Mouse (Mus musculus): ENCODE results near the gene Nxph4. TPM values are rescaled to one million over a fixed set of nuclear protein-coding genes. Genes with fewer than 3 reads are reported as not detected.

Gene Nxph4
- total and polyA plus RNA-seq, 3 experiments = 0.13 to 0.14 TPM; not detected in 1

DNA sequence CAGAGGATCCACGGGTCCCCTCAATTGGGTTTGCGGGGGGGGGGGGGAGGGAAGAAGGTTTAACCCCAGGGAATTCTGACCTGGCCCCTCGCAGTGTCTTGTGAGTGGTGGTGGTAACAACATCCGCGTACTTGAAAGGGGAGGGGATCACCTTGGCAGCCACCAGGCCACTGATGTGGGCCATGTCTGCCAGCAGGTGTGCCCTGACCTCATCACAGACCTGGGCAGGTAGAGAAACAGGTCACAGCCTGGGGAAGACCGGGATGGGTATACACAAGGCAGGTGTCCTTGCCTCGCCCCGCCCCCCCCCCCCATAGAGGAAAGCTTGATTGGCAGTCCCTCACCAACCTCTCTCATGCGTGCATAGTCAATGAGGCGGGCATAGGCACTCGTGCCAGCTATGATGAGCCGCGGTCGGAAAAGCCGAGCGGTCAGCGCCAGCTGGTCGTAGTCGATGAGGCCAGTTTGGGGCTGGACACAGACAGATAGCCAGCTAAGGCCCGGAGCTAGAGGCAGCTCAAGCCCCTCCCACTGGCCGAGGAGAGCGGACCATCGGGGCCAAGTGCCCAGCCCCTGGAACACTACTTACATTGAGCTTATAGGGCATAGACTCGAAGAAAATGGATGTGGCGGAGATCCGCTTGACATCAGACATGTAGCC, 15.2 kb downstream of the Nxph4 start:
- Histone ChIP-seq H3K9me3 (replicated peaks; ENCODE audit: low read length) (no peaks in the 10 kb centered on the region), H3K4me3 (replicated peaks in 1 of 3; ENCODE audit: low read depth in 2 of 3, low read length in 2 of 3, poor library complexity in 1 of 3) (no peak overlapping the region), H3K27me3 (replicated peaks) (peaks cover 5% of the 10 kb centered on the region), H3K79me2 (replicated peaks; ENCODE audit: control insufficient read depth, extremely low read depth, insufficient read depth, poor library complexity, severe bottlenecking) (peaks cover 28% of the 10 kb centered on the region), H3K9ac (ENCODE audit: insufficient read depth, low read depth) (no peak overlapping the region), H3K4me1 (ENCODE audit: control insufficient read depth in 1 of 2, insufficient read depth in 2 of 2) (peaks cover 18 to 58% of the 10 kb centered on the region in 2 experiments), H3K4me2 (ENCODE audit: insufficient read depth, low read depth, poor library complexity, severe bottlenecking) (no peak overlapping the region), H3K36me3 (replicated peaks in 1 of 2; ENCODE audit: control insufficient read depth in 1 of 2, insufficient read depth in 1 of 2, low read length in 1 of 2) (peaks cover 37 to 57% of the 10 kb centered on the region in 2 experiments), H3K27ac (ENCODE audit: insufficient read depth, low read depth) (no peak overlapping the region)
- no peak for DNase-seq (ENCODE audit: extremely low read depth)
- dilution Hi-C loops (cut with MboI; ENCODE audit: extremely low pct_ligation_motif_present, extremely low pct_unique_long_range_greater_than_20kb, low sequenced_read_pairs) (no loop called here), in situ Hi-C loops (cut with MboI; ENCODE audit: low pct_ligation_motif_present, low pct_unique_long_range_greater_than_20kb, low sequenced_read_pairs) (no loop called here)
- TF ChIP-seq TCF12 (IDR thresholded peaks at IDR 0.05; ENCODE audit: low read depth, low read length) (no peak), SIN3A (IDR thresholded peaks at IDR 0.05; ENCODE audit: low read length) (no peak), ETS1 (conservative IDR thresholded peaks at IDR 0.05; ENCODE audit: low read depth, low read length) (no peak), CHD1 (IDR thresholded peaks at IDR 0.05; ENCODE audit: low read depth, low read length) (no peak), CTCF (conservative IDR thresholded peaks at IDR 0.05 in 1 of 2, IDR thresholded peaks at IDR 0.05 in 1 of 2; ENCODE audit: low read depth in 2 of 2, low read length in 2 of 2) (no peak), ZNF384 (IDR thresholded peaks at IDR 0.05; ENCODE audit: low read depth, low read length) (no peak), IRF4 (IDR thresholded peaks at IDR 0.05; ENCODE audit: low read depth, low read length) (no peak), ZKSCAN1 (IDR thresholded peaks at IDR 0.05; ENCODE audit: borderline replicate concordance, low read depth, low read length) (no peak), MXI1 (IDR thresholded peaks at IDR 0.05; ENCODE audit: low read depth, low read length) (no peak), ZC3H11A (IDR thresholded peaks at IDR 0.05; ENCODE audit: low read depth, low read length) (no peak), NELFE (IDR thresholded peaks at IDR 0.05; ENCODE audit: low read depth, low read length) (no peak), POLR2A (IDR thresholded peaks at IDR 0.05; ENCODE audit: low read depth, low read length) (no peak), JUN (IDR thresholded peaks at IDR 0.05; ENCODE audit: insufficient read depth, low read depth, low read length) (no peak), GABPA (IDR thresholded peaks at IDR 0.05; ENCODE audit: insufficient replicate concordance, low read depth, low read length) (no peak), MAX (IDR thresholded peaks at IDR 0.05; ENCODE audit: low read length) (no peak), HCFC1 (IDR thresholded peaks at IDR 0.05; ENCODE audit: low read depth, low read length) (no peak), KAT2A (IDR thresholded peaks at IDR 0.05; ENCODE audit: insufficient replicate concordance, low read length) (no peak), USF1 (IDR thresholded peaks at IDR 0.05; ENCODE audit: low read depth, low read length) (no peak), MYC (IDR thresholded peaks at IDR 0.05; ENCODE audit: low read depth, low read length) (no peak)

- TF ChIP-seq CHD2 (IDR thresholded peaks at IDR 0.05; ENCODE audit: low read length) (no peak), HCFC1 (IDR thresholded peaks at IDR 0.05; ENCODE audit: low read depth, low read length) (no peak), SIN3A (IDR thresholded peaks at IDR 0.05; ENCODE audit: low read length) (no peak), CHD1 (IDR thresholded peaks at IDR 0.05; ENCODE audit: low read depth, low read length) (no peak), MYC (IDR thresholded peaks at IDR 0.05; ENCODE audit: low read depth, low read length) (no peak), ZNF384 (IDR thresholded peaks at IDR 0.05; ENCODE audit: low read depth, low read length) (no peak), BHLHE40 (IDR thresholded peaks at IDR 0.05; ENCODE audit: low read depth, low read length) (no peak), ZC3H11A (IDR thresholded peaks at IDR 0.05; ENCODE audit: low read depth, low read length) (no peak), MEF2A (IDR thresholded peaks at IDR 0.05; ENCODE audit: borderline replicate concordance, low read depth, low read length) (no peak), UBTF (IDR thresholded peaks at IDR 0.05; ENCODE audit: low read depth, low read length) (no peak)
- no peak for DNase-seq (ENCODE audit: extremely low read depth)
- Histone ChIP-seq H3K27me3 (replicated peaks) (peaks cover 2% of the 10 kb centered on the region), H3K4me3 (replicated peaks in 1 of 3; ENCODE audit: low read depth in 2 of 3, low read length in 2 of 3, poor library complexity in 1 of 3) (no peak overlapping the region), H3K9me3 (replicated peaks; ENCODE audit: low read length) (no peaks in the 10 kb centered on the region), H3K79me2 (replicated peaks; ENCODE audit: control insufficient read depth, extremely low read depth, insufficient read depth, poor library complexity, severe bottlenecking) (peaks cover 28% of the 10 kb centered on the region), H3K27ac (ENCODE audit: insufficient read depth, low read depth) (no peak overlapping the region), H3K4me1 (ENCODE audit: control insufficient read depth in 1 of 2, insufficient read depth in 2 of 2) (peaks cover 24 to 70% of the 10 kb centered on the region in 2 experiments), H3K36me3 (replicated peaks in 1 of 2; ENCODE audit: control insufficient read depth in 1 of 2, insufficient read depth in 1 of 2, low read length in 1 of 2) (peaks cover 37 to 57% of the 10 kb centered on the region in 2 experiments), H3K4me2 (ENCODE audit: insufficient read depth, low read depth, poor library complexity, severe bottlenecking) (no peak overlapping the region), H3K9ac (ENCODE audit: insufficient read depth, low read depth) (no peak overlapping the region)
- dilution Hi-C loops (cut with MboI; ENCODE audit: extremely low pct_ligation_motif_present, extremely low pct_unique_long_range_greater_than_20kb, low sequenced_read_pairs) (no loop called here), in situ Hi-C loops (cut with MboI; ENCODE audit: low pct_ligation_motif_present, low pct_unique_long_range_greater_than_20kb, low sequenced_read_pairs) (no loop called here)
These were observed 16.4 kb downstream of the Nxph4 start for GRCm38 (mm10) chr10:127517941-127518340.
